Mouse (Mus musculus): ENCODE measurements at regions not wholly inside any gene's neighbourhood (a gene's known extent, or its start where the extent isn't known, plus 50 kb on each side); places are given as distances from the start of the nearest gene placed in this dataset.

- DNase-seq (ENCODE audit: low read depth, low spot score), result no peak
Observed at GRCm38 (mm10) chr14:36819826-36820225, 148.8 kb downstream of the Ccser2 start.

GRCm38 (mm10) chr14:36802418-36802817 lies 166.2 kb downstream of the Ccser2 start:
- no peak for DNase-seq (ENCODE audit: low read depth, low spot score)

GRCm38 (mm10) chr14:36799820-36800219 lies 168.8 kb downstream of the Ccser2 start:
- DNase-seq (ENCODE audit: low read depth, low spot score), result no peak

DNA sequence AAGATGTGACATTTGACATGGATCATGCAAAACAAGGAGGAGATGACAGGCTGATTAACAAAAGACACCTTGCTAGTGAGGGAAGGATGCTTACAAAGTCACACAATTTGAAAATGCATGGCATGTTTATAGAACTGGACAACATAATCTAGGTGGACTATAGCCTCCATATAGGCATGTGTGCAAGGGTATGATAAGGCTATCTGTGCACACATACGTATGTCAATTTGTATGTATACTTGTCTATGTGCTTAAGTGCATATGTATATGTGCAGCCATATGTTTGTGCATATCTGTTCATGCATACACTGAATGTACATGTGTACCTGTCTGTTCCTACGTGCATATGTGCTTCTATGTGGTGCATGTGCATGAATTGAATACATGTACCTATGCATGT lies 186.7 kb downstream of the Ccser2 start:
- DNase-seq (ENCODE audit: low read depth, low spot score), result no peak

- no peak for DNase-seq (ENCODE audit: low read depth, low spot score)
Observed at GRCm38 (mm10) chr14:36778956-36779355, 189.6 kb downstream of the Ccser2 start.

- DNase-seq (ENCODE audit: low read depth, low spot score), result peak; percentile 11
Observed at GRCm38 (mm10) chr14:36774349-36774748, 194.2 kb downstream of the Ccser2 start.

GRCm38 (mm10) chr14:36764377-36764776 lies 204.2 kb downstream of the Ccser2 start:
- no peak for DNase-seq (ENCODE audit: low read depth, low spot score)

- no peak for DNase-seq (ENCODE audit: low read depth, low spot score)
Observed at GRCm38 (mm10) chr14:36756056-36756455, 212.5 kb downstream of the Ccser2 start.

DNA sequence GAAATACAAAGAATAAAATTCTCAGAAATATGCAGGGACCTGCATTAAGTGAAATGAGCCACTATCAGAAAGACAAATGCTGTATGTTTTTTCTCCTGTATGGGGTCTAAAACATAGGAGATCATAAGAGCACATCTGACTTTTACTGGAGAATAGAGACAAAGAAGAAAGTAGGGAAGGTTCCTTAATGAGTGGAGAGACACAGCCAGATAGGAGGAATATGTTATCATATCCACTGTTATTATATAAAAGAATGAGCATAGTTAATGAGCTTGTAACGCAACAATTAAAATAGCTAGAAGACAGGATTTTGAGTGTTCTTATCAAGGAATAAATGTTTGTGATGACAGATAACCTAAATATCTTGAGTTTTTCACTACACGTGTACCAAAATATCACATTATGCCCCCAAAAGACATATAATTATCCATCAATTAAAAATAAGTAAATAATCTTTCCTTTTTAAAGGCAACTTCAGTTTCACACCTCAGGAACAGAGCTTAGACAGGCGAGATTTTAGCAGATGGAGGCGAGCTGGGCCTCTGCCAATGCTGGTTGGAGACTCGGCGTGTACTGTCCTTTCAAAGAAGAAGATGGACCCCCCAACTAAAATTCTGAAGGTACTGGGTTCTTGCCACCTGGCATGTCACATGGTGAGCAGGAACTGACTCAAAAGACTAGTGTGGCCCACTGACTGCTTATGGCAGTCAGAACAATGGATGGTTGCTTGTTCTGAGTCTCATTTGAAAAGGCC lies 220.3 kb downstream of the Ccser2 start:
- no peak for DNase-seq (ENCODE audit: low read depth, low spot score)

GRCm38 (mm10) chr14:36731095-36731494 lies 237.5 kb downstream of the Ccser2 start:
- DNase-seq (ENCODE audit: low read depth, low spot score), result no peak

DNA sequence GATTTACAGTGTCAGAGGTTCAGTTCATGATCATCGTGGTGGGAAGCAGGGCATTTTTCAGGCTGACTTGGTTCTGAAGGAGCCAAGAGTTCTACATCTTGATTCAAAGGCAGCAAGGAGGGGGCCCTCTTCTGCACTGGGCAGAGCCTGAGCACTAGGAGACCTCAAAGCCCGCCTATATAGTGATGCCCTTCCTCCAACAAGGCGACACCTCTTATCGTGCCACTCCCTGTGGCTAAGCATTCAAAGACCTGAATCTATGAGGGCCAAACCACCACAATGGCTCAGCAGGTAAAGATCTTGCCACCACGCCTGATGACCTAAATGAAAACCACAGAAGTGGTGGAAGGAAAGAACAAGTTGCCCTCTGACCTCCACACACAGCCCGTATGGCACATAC lies 242.5 kb downstream of the Ccser2 start:
- DNase-seq (ENCODE audit: low read depth, low spot score), result no peak

DNA sequence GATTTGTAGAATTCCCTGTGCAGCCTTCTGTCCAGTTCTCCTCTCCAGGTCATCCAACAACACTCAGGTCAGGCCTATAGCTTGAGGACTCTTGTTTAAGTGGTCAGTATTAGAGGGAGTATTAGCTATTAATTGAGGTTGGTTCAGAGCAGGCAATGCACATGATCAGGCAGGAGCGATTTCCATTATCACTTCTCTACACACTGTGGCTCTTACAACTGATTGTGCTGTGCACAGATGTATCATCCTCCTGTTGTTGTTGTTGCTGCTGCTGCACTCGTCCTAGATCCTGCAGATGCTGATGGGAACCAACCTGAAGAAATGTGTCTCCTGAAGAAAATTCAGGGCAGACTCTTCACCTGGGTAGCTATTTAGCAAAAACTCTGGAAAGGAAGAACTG lies 252.9 kb downstream of the Ccser2 start:
- DNase-seq (ENCODE audit: low read depth, low spot score), result no peak

- DNase-seq (ENCODE audit: low read depth, low spot score), result no peak
Observed at GRCm38 (mm10) chr14:36696993-36697392, 271.6 kb downstream of the Ccser2 start.

DNA sequence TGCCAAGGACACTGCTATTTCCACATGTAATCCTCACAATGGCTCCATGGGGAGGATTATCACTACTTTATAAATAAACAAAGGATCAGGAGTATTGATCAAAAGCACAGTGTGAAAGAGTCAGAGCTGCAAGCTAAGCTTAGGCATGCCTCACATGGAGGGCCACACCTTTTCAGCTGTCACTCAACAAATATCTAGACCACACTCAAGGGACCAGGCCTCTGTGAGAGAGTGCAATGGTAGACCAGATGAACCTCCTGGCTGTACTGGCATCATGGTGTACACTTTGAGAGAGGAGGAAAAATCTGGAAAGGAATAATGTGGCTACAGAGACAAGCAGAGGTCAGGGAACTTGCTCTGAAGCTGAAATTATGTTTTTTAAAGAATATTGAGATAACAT lies 276.6 kb downstream of the Ccser2 start:
- no peak for DNase-seq (ENCODE audit: low read depth, low spot score)

- no peak for DNase-seq (ENCODE audit: low read depth, low spot score)
Observed at GRCm38 (mm10) chr14:36691018-36691417, 277.6 kb downstream of the Ccser2 start.

GRCm38 (mm10) chr14:36658678-36659263 lies 309.8 kb downstream of the Ccser2 start:
- no peak for DNase-seq (ENCODE audit: low read depth, low spot score)

- DNase-seq (ENCODE audit: low read depth, low spot score), result no peak
Observed at GRCm38 (mm10) chr14:36658193-36658592, 310.4 kb downstream of the Ccser2 start.

DNA sequence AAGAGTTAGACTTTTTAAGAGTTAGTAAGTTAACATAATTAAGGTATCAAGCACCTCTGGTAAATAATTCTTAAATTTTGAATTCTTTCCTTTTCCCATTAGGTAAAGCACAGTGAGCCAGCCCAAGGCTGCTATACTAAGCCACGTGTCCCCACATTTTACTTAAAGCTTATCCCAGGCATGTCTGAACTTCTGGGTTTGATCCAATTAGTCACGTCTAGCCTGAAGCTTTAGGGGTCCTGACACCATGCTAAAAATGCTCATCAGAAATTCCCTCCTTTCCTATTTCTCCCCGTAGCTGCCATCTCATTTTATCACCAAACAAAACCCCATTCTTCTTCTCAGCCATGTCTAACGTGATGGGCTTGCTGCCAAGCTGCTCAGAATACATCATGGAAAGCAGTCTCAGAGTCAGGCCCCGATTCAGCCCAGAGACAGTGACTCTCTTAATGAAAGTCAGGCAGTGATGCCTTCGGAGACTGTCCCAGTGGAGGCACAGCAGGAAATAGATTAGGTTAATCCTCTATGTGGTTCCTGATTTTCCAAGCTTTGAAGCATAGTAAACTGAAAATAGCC lies 315.5 kb downstream of the Ccser2 start:
- no peak for DNase-seq (ENCODE audit: low read depth, low spot score)

GRCm38 (mm10) chr14:36651053-36651735 lies 317.4 kb downstream of the Ccser2 start:
- peak; percentile 2 for DNase-seq (ENCODE audit: low read depth, low spot score)

DNA sequence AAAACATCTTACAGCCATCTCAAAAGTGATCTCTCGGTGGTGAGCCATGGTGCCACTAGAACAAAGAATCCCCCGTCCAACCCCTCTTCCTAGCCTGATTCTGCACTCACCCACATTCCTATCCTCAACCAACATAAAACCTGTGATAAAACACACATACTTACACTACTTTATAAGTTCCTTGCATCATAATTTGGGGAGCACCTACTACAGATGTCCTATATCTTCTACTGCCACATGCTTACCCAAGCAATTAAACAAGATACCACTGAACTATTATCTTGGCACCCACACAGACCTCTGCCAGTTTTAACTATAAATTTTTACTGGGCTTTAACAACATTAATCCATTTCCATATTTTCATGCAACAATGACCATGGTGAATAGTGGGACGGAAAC lies 321.9 kb downstream of the Ccser2 start:
- no peak for DNase-seq (ENCODE audit: low read depth, low spot score)

- no peak for DNase-seq (ENCODE audit: low read depth, low spot score)
Observed at GRCm38 (mm10) chr14:36646237-36646636, 322.3 kb downstream of the Ccser2 start.

GRCm38 (mm10) chr14:36624822-36625221 lies 343.8 kb downstream of the Ccser2 start:
- DNase-seq (ENCODE audit: low read depth, low spot score), result no peak

- DNase-seq (ENCODE audit: low read depth, low spot score), result no peak
Observed at GRCm38 (mm10) chr14:36624134-36624533, 344.4 kb downstream of the Ccser2 start.
